Mouse (Mus musculus) megakaryocyte, embryonic 14.5 days (primary cell): Measurements from ENCODE around the gene Slc39a5.

Source experiments
- FLI1 ChIP-seq: IDR thresholded peaks from 2 replicates; pipeline ENCODE4 v1.6.1; 2012; ENCODE audit warnings: low read length, inconsistent platforms, mixed read lengths
- GATA1 ChIP-seq: IDR thresholded peaks from 3 replicates; pipeline ENCODE4 v1.6.1; 2012; ENCODE audit warnings: mixed read lengths, low read length, inconsistent platforms, borderline replicate concordance

DNA sequence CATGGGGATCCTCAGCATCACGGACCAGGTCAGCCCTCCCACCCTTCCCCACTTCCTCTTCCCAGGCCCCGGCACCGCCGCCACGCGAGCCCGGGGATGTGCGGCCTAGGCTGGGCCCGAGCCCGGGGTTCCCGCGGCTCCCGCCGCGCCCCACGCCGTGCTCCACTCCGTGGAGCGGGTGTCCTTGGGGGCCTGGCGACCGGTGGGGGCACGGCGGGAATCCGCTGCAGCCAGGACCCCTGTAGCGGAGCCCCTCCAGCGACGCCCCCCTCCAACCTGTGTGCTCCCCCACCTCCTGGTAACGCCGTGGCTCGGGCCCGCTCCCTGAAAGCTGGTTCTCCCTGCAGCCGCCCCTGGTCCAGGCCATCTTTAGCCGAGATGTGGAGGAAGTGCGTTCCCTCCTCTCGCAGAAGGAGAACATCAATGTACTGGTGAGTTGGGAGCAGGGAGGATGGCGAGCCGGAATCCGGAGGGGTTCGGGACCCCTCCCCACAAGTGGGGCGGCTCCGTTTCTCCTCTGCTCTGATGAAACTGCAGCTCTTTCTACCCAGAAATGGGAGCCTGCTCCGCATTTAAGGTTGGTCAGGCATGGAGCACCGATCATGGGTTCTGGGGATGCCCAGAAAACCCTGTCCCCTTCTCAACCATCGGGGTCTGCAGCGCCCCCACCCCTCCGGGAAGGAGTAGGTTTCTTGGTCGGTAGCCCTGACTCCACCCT, 23.6 kb downstream of the Slc39a5 start:
- TF ChIP-seq GATA1 (no peak), FLI1 (no peak)
